In genomic region chr9:30026939-30027338, GRCm38 (mm10) we compare ENCODE assay signal across 21 mouse cellular contexts.
DNase-seq lines count a peak whose midpoint lies in the region; ATAC-seq lines count a peak whose summit lies in the region.
"Had no signal": no experiment of that assay in that cellular context is flagged by ENCODE, and none has a peak within 500 bp of the region (broad histone marks: within the 10 kb centered on the region; RNA-seq: fewer than 3 reads in every experiment).

No protein-coding gene starts in this region.

- intact Hi-C loops in heart, postnatal 14 days (cut with DNase I) = no loop called here
- intact Hi-C loops in left cerebral cortex, postnatal 4 days (cut with DNase I) = no loop called here

- peaks cover 9% of the 10 kb centered on the region; the same call in 1 of the 2 replicates for H3K4me1 ChIP-seq in heart, embryonic 11.5 days (ENCODE audit: control insufficient read depth, insufficient read depth, low read length)
- H3K4me1 ChIP-seq in neural tube, embryonic 15.5 days = 0 out of 2 replicates have a peak, but pooled peaks cover 5% of the 10 kb centered on the region
- H3K4me1 ChIP-seq: limb, embryonic 15.5 days; liver, embryonic 15.5 days had no signal

- ATAC-seq in heart, embryonic 11.5 days (replicated peaks; ENCODE audit: insufficient number of reproducible peaks, low FRiP score, low TSS enrichment) = no peak
- no peak for ATAC-seq in erythroid progenitor cell, adult 5-6 weeks (replicated peaks; ENCODE audit: low FRiP score, poor library complexity, severe bottlenecking)
- no peak for ATAC-seq in neural tube, embryonic 15.5 days (ENCODE audit: low FRiP score)

- peak overlapping the region; percentile 86 for H3K27ac ChIP-seq in heart, embryonic 11.5 days (ENCODE audit: low read depth, low read length)
- no peak overlapping the region for H3K27ac ChIP-seq in neural tube, embryonic 15.5 days (replicated peaks)
- H3K27ac ChIP-seq: hindbrain, embryonic 14.5 days; layer of hippocampus, adult 2 months; limb, embryonic 15.5 days; liver, embryonic 15.5 days; midbrain, embryonic 12.5 days had no signal

- 16% methylated on average over 5 of the region's 5 CpGs for WGBS in heart, embryonic 11.5 days (ENCODE audit: insufficient replicate concordance)
- 72% methylated on average over 5 of the region's 5 CpGs for WGBS in neural tube, embryonic 15.5 days

- H3K9me3 ChIP-seq in heart, embryonic 11.5 days (replicated peaks; ENCODE audit: control insufficient read depth, low read length) = no peaks in the 10 kb centered on the region
- H3K9me3 ChIP-seq in neural tube, embryonic 15.5 days (replicated peaks) = no peaks in the 10 kb centered on the region
- H3K9me3 ChIP-seq: limb, embryonic 15.5 days; liver, embryonic 15.5 days; midbrain, embryonic 12.5 days had no signal

- no peak overlapping the region for H3K4me3 ChIP-seq in heart, embryonic 11.5 days (ENCODE audit: low read depth, low read length)
- H3K4me3 ChIP-seq in neural tube, embryonic 15.5 days (replicated peaks) = no peak overlapping the region
- H3K4me3 ChIP-seq: layer of hippocampus, adult 2 months; limb, embryonic 15.5 days; liver, embryonic 15.5 days; midbrain, embryonic 12.5 days had no signal

- H3K9ac ChIP-seq in heart, embryonic 11.5 days (ENCODE audit: low read depth, low read length) = no peak overlapping the region
- H3K9ac ChIP-seq in neural tube, embryonic 15.5 days (replicated peaks) = no peak overlapping the region
- H3K9ac ChIP-seq: hindbrain, embryonic 14.5 days; limb, embryonic 15.5 days; liver, embryonic 15.5 days; midbrain, embryonic 12.5 days had no signal

- H3K4me2 ChIP-seq in heart, embryonic 11.5 days = peak overlapping the region; percentile 46
- no peak overlapping the region for H3K4me2 ChIP-seq in neural tube, embryonic 15.5 days
- H3K4me2 ChIP-seq: hindbrain, embryonic 14.5 days; limb, embryonic 15.5 days; liver, embryonic 15.5 days; midbrain, embryonic 12.5 days had no signal

- no peaks in the 10 kb centered on the region for H3K27me3 ChIP-seq in heart, embryonic 11.5 days (ENCODE audit: control insufficient read depth, insufficient read depth, low read length)
- H3K27me3 ChIP-seq in neural tube, embryonic 15.5 days (replicated peaks) = no peaks in the 10 kb centered on the region
- H3K27me3 ChIP-seq: CH12.LX; limb, embryonic 15.5 days; liver, embryonic 15.5 days; midbrain, embryonic 12.5 days had no signal

- DNase-seq in heart, postnatal 14 days = no peak
- peak; percentile 43 for DNase-seq in left cerebral cortex, adult 11 months (ENCODE audit: low spot score)
- no peak for DNase-seq in left cerebral cortex, postnatal 4 days
- peak; percentile 53 to 65 for DNase-seq in frontal cortex, postnatal 36 days (ENCODE audit: low spot score in 2 of 2)
- DNase-seq in right cerebral cortex, postnatal 10 days (ENCODE audit: low spot score in 2 of 2) = peak; percentile 31 to 46
- DNase-seq: adrenal gland, postnatal 36 days; cerebellum, adult 18-20 months; cerebellum, postnatal 25 days; kidney, adult 8-10 months; kidney, postnatal 14 days; layer of hippocampus, postnatal 36 days; lung, postnatal 10 days had no signal

- no peaks in the 10 kb centered on the region for H3K36me3 ChIP-seq in heart, embryonic 11.5 days (ENCODE audit: control insufficient read depth, insufficient read depth, low read length)
- H3K36me3 ChIP-seq in neural tube, embryonic 15.5 days = no peaks in the 10 kb centered on the region
- H3K36me3 ChIP-seq: limb, embryonic 15.5 days; liver, embryonic 15.5 days; midbrain, embryonic 12.5 days had no signal

Comparison
In these comparisons a context has a peak if more than half of its experiments do, and no peak if none do; other contexts are left out.
1. DNase-seq: peak in left cerebral cortex, adult 11 months (single experiment), frontal cortex, postnatal 36 days (2 of 2) and right cerebral cortex, postnatal 10 days (2 of 2); none in heart, postnatal 14 days (0 of 2) and left cerebral cortex, postnatal 4 days (single experiment).